Mouse (Mus musculus) left cerebral cortex, adult 8-10 months (tissue): ENCODE results near the gene Ufsp1. TPM values are rescaled to one million over a fixed set of nuclear protein-coding genes. Genes with fewer than 3 reads are reported as not detected.
A peak's percentile ranks its signal among the peaks of the same experiment; 100 is the strongest.

Experiments used
- DNase-seq, 2 experiments: peaks; one replicate each; pipeline ENCODE4 v3.0.0; 2022; ENCODE audit warnings: low spot score in 2 of 2
- total RNA-seq, 4 experiments: library from RNA; stranded (reverse); gene quantifications; 2 replicates each; pipeline ENCODE4 v1.2.4; 2022

The Ufsp1 gene
- total RNA-seq, 4 experiments from 2014 or later = 14.0 to 16.8 (median 16.1) TPM

- DNase-seq = no peak
Measured at GRCm38 (mm10) chr5:137295296-137295695, 867 bp downstream of the Ufsp1 start.

- DNase-seq = no peak
Measured at GRCm38 (mm10) chr5:137295712-137296111, 1.3 kb downstream of the Ufsp1 start.

- DNase-seq = no peak
Measured at GRCm38 (mm10) chr5:137297126-137297525, 2.7 kb downstream of the Ufsp1 start.

DNA sequence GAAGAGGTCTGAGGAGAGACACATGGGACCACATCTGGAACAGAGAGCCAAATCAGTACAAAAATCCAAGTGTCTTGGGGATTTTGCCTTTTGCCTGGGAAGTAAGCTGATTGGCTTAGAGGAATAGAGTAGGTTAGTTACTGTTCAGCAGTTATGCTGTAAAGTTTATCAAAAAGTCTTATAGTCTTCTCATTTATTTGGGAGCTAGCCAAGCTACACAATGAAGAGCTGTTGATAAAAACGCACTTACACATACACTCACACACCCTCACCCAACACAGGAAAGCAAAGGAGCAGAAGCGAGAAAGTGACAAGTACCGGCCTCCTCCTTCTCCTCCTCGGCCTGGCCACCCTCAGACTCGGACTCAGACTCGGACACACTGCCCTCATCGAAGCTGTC, 4.8 kb downstream of the Ufsp1 start:
- DNase-seq = no peak

GRCm38 (mm10) chr5:137301253-137301652, 6.8 kb downstream of the Ufsp1 start:
- DNase-seq = no peak

GRCm38 (mm10) chr5:137303609-137304008, 9.2 kb downstream of the Ufsp1 start:
- DNase-seq = no peak

DNA sequence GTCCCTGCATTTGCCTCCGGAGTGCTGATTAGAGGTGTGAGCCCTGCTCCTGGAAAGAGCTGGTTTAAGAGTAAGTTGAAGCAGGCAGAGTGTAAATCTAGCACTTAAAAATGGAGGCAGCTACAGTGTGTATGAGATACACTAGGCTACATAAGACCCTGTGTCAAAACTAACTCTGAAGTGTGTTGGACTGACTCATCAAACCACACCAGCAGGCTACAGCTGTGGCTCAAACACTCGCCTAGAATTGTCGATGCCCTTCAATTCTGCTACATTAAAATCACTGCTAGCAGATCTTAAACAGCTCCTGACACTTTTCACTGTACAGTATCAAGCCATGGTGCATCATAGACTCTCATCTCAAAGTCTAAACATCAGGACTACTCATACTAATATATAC, 9.7 kb downstream of the Ufsp1 start:
- DNase-seq = no peak

DNA sequence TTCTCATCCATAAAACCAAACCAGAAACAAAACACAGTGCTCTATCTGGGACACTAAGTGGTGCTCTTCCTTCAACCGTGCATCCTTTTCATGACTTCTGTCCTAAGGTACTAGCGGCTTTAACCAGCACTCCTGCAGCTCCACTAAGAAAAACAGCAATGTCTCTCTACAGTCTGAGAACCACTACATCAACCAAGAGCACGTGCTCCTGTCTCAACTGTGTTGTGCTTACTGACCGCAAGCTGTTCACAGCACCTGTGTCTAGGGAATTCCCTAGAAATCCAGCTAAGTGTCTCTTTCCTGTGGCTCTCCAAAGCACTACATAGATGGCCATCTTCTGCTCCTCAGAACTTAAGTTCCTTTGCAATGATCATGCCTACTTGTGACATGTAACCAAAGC, 10.4 kb downstream of the Ufsp1 start:
- DNase-seq = no peak

DNA sequence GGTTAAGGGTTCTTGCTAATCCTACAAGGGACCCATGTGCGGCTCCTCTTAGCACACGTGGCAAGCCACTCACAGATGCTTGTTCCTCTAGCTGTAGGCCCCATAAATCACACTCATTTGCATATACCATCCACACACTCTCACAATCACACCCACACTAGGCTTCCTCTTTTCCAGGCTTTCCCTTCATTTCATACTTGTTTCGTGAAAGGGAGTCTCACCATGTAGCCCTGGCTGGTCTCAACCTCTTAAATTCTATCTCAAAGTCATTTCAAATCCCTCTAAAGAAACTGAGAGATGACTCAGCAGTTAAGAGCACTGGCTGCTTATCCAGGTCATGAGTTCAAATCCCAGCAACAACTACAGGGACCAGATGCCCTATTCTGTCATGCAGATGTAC, 11.4 kb downstream of the Ufsp1 start:
- DNase-seq = no peak

DNA sequence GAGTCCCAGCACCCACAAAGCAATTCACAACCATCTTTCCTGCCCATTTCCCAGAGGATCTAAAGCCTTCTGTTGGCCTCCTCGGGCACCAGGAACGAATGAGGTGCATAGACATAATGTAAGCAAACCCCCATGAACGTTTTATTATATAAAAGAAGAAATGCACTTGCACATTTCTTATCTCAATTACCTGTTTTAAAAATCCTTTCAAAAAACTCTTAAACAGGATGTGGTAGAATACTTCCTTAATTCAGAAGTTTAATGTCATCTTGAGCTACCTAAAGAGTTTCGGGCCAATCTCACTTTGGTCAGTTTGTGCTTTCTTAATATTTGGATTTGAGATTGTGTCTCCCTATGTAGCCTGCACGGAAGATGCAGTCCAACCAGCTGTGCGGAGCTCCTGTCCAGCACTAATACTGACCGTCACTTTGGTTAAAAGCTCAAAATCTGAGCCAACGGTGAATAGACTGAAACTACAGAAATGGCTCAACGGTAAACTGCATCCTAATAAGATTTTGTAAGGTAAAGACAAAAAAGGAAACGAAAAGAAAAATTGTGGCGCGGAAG, 12.1 kb downstream of the Ufsp1 start:
- no peak for DNase-seq

DNA sequence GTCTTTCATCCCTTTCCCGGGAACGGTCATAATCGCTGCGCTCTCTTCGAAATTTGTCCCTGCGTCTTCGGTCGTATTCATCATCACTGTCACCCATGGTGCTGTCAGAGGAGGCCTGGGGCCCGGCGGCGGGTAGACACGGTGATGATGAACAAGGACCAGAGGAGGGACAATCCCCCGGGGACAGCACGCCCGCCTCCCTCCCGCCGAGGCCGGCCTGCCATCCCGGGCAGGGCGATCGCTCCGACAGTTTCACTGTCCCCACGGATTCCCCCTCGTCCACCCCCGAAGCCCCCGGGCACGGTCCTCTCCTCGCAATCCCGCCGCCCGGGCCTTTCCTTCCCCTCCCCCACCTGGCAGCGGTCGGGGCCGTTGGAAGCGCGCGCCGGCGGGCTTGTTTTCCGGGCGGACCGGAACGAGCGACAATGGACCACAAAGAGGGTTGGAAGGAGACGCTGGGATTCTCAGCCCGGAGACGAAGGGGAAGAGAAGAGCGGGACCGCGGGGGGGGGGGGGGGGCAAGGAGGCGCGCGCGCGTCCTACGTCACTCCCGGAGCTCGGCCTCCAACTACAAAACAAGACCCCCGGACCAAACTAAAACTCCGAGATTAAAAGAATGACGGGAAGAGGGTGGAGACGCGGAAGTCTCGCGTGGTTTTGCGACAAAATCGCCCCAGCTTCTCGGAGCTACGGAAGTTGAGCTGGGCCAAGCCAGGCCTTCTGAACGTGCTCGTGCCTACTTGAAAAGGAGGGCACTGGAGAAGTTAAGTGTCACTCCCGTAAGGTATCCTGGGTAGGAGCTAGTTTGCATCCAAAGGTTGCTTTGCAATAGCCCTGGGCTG, 12.9 kb downstream of the Ufsp1 start, which contains the start of gene Srrt:
Gene Srrt, minus strand, starts transcription at position 604 of the 842 bp plus-strand sequence.
- peak; percentile 81 to 90 for DNase-seq

GRCm38 (mm10) chr5:137308356-137308755, 13.9 kb downstream of the Ufsp1 start:
- no peak for DNase-seq

DNA sequence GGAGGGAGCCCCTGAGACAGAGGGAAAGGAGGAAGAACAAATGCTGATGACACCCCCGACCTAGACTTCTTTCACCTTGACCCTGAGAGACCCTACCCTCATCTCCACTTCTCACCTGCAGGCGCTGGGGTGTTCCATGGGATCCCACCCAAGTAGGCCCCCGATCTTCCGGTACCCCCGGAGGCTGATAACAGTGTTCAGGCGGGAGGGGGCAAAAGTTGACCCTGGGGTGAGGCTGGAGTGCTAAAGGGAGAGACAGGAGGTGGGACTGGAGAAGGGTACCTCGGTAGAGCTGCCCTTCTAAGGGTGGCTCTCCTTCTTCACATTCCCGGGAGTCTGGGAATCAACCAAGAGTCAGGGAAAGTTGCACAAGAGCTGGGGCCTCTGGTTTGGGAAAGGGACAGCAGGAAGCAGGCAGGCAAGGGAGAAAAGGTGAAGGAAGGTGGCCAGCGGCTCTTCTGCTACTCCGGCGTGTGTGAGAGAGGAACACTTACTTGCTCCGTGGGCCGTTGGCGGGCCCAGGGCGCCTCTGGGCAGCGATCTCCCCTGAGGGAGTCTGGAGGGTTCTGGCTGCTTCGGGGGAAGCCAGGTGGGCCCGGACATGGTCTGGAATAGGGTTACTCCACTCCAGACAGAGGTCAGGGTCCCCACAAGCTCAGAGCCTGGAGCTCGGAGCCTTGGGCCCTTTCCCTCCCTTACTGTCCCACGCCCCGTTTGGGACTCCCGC, 19.2 kb downstream of the Ufsp1 start:
- no peak for DNase-seq

DNA sequence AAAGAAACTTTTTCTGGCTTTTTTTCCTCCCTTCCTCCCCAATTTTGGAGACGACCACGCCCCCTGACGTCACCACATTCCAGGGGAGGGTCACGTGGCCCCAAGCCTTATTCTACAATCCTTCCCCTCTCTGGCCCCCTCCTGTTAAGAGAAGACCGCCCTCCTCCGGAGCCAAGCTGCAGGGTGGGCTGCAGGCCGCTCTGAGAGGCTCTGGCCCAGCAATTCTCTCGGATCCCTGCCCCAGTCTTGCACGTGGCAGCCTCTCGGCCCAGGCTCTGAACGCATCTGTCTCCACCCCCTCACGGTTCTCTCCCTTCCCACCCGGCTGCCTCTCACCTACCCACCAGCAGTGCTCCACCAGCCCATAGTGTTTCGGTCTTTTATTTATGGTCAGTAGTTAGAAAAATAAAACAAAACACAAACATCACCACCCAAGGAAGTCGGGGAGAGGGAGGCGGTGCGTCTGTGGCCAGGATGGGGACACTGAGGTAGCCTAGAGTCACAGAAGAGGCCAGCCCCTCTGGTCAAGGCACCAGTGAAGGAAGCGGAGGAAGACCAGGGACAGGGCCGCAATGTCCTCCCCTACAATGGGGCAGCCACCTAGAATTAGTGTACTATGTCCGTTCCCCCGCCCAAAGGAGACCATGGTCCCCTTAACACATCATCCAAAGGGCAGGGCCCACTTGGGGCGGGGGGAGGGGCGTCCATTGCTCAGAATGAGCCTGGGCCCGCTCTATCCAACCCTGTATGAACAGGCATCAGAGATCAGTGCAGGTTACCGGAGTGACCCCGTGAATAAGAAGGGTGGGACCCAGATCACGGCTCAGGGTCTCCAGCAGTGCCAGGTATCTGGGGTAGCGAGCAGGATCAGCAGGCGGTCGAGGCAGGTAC, 20.0 kb downstream of the Ufsp1 start, which contains the start of gene Trip6:
Gene Trip6, minus strand, starts transcription at position 212 of the 891 bp plus-strand sequence.
- no peak for DNase-seq

DNA sequence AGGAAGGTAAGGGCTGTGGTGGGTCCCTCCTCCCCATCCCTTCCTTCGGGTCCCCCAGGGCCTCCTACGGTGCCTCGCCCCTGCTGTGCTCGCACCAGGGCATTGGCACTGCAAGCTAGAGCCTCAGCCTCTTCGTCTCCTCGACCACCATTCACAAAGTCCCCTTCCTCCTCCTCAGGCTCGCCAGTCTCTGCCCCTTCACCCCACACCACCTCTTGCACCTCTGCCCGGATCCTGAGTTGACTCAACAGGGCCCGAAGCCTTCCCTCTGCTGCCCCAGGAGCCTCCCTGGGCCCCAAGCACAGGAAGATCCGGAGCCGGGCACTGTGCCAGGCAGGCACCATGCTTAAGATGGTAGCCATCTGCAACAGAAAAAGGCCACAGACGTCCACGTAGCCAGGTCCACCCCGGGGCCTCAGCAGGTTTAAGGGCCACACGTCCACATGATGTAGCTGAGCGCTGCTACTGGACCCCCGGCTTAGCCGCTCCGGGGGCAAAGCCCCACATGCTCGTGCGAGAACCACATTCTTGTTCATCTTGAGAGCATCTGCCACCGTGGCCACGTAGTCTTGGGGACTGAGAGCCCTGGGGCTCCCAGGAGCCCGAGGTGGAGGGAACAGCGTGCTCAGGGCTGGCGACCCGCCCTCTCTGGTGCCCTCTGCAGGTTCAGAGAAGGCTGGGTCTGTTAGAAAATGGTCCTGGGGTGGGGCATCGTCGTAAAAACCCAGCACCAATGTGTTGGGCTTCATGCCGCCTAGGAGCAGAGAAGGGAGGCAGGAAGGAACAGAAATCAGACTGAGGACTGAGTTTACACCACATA, 20.9 kb downstream of the Ufsp1 start:
- DNase-seq = no peak

DNA sequence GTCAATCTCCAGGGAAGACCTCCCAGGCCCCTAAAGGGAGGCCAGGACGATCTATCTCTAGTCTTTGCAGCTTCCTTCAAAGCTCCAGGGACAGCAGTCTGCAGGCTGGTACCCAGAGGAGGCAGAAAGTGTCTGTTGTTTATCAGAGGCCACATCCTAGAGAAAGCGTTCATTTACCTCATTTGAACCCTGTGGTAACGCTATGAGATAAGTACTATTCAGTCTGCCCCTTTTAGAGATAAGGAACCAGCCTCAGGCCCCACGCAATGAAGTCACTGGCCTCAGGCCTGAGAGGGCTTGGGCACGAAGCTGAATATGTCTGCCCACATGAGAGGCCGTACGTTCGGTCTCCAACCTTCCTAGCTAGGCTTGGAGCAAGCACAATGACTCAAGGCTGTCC, 22.9 kb downstream of the Ufsp1 start:
- DNase-seq = no peak

- DNase-seq = no peak
Measured at GRCm38 (mm10) chr5:137318570-137318969, 24.1 kb downstream of the Ufsp1 start.

DNA sequence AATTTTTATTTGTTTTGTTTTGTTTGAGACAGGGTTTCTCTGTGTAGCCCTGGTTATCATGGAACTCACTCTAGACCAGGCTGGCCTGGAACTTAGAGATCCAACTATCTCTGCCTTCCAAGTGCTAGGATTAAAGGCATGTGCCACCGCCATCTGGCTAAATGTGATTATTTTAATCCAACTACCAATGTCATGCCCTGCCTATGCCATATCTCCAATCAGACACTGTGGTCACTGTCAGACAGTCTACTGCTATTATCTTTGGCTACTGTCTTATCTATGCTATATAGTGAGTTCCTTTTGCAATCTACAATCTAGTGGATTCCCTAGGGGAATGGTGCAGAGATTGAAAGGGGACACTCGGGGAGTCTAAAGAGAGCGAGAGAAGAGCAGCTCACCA, 26.6 kb downstream of the Ufsp1 start:
- DNase-seq = no peak

GRCm38 (mm10) chr5:137330910-137331309, 36.5 kb downstream of the Ufsp1 start:
- DNase-seq = no peak

DNA sequence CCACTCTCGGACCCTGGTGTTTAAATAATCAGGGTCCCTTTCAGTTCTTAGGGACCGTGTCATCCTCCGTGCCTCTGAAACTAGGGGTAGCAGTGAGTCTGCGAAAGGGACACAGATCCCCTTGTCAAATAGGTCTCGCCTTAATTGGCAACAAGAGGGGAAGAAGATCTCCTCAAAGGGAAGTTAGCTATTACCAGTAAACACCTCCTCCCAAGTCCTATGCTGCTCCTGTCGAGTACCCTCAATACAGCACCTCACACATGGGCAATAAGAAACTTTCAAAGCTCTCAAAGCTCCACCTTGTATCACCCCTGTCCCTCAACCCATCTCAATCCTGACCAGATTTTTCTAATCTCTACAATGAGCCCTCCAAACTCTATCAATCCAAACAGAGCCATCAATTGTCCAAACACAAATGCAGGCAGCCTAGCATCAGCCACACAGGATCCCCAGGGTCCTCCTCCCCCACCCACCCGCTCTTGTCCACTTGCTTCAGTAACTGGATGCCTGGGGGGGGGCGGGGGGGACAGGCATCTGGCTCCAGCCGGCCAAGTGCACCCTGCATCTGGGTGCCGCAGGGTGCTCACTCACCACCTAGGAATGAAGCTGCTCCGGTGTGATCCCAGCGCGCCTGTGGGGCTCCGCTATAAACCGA, 38.6 kb downstream of the Ufsp1 start:
- DNase-seq = no peak
